Mouse (Mus musculus) brain, embryonic 14.5 days (tissue): Measurements from ENCODE around the gene Entpd8.

Source experiments
- CTCF ChIP-seq: fragments of 200-500 bp; IDR thresholded peaks from 2 replicates; pipeline ENCODE4 v1.5.1; 2012; ENCODE audit warnings: inconsistent platforms, mild to moderate bottlenecking, moderate library complexity, borderline replicate concordance; ENCODE audit not compliant: insufficient read depth, insufficient read length; ENCODE audit errors: extremely low read depth
- POLR2A ChIP-seq: fragments of 200-500 bp; IDR thresholded peaks from 2 replicates; pipeline ENCODE4 v1.6.1; 2012; ENCODE audit warnings: mild to moderate bottlenecking, inconsistent platforms, borderline replicate concordance; ENCODE audit not compliant: poor library complexity, insufficient read depth, insufficient read length, severe bottlenecking; ENCODE audit errors: extremely low read depth

GRCm38 (mm10) chr2:25040089-25040488, 40.0 kb upstream of the Entpd8 start:
- TF ChIP-seq CTCF (no peak), POLR2A (no peak)
